Comparison of ENCODE assay signal across 9 mouse cellular contexts in genomic region chr2:167851216-167851896, GRCm38 (mm10).
A peak's percentile ranks its signal among the peaks of the same experiment; 100 is the strongest.
DNase-seq lines count a peak whose midpoint lies in the region; ATAC-seq lines count a peak whose summit lies in the region.
"Had no signal": no experiment of that assay in that cellular context is flagged by ENCODE, and none has a peak within 500 bp of the region (broad histone marks: within the 10 kb centered on the region; RNA-seq: fewer than 3 reads in every experiment).

No protein-coding gene starts in this region.

- 39% methylated on average over 11 of the region's 11 CpGs for WGBS in intestine, embryonic 15.5 days

- H3K27ac ChIP-seq in intestine, embryonic 15.5 days, result no peak overlapping the region
- H3K27ac ChIP-seq: limb, embryonic 13.5 days had no signal

- no peak for ATAC-seq in intestine, embryonic 15.5 days
- no peak for ATAC-seq in inflammation-experienced regulatory T-cells, adult 6 months

- no peak overlapping the region for H3K4me3 ChIP-seq in intestine, embryonic 15.5 days (replicated peaks)
- H3K4me3 ChIP-seq: limb, embryonic 13.5 days had no signal

- H3K4me1 ChIP-seq in intestine, embryonic 15.5 days (replicated peaks), result peaks cover 19% of the 10 kb centered on the region

- peak; percentile 63 for DNase-seq in adrenal gland, postnatal 25 days
- peak; percentile 53 to 78 for DNase-seq in gastrocnemius, postnatal 36 days
- DNase-seq in kidney, adult 9 months, result peak; percentile 86
- peak; percentile 72 for DNase-seq in lung, postnatal 25 days (ENCODE audit: low spot score)
- DNase-seq in layer of hippocampus, adult 11-12 months (ENCODE audit: low spot score), result no peak
- DNase-seq in spleen, postnatal 14 days (ENCODE audit: low spot score in 2 of 2), result no peak

- H3K27me3 ChIP-seq in intestine, embryonic 15.5 days (replicated peaks), result no peaks in the 10 kb centered on the region
- H3K27me3 ChIP-seq: limb, embryonic 13.5 days had no signal

- H3K4me2 ChIP-seq in intestine, embryonic 15.5 days (replicated peaks), result no peak overlapping the region
- H3K4me2 ChIP-seq: limb, embryonic 13.5 days had no signal

- intact Hi-C loops in gastrocnemius, postnatal 36 days (cut with DNase I), result loop anchor here (2.0 kb wide), 2 partner anchors 25 to 87 kb away; no protein-coding TSS in a partner anchor

- no peaks in the 10 kb centered on the region for H3K9me3 ChIP-seq in intestine, embryonic 15.5 days
- H3K9me3 ChIP-seq: limb, embryonic 13.5 days had no signal

- no peaks in the 10 kb centered on the region for H3K36me3 ChIP-seq in intestine, embryonic 15.5 days
- H3K36me3 ChIP-seq: limb, embryonic 13.5 days had no signal

- no peak overlapping the region for H3K9ac ChIP-seq in intestine, embryonic 15.5 days
- H3K9ac ChIP-seq: limb, embryonic 13.5 days had no signal

Comparison
In these comparisons a context has a peak if more than half of its experiments do, and no peak if none do; other contexts are left out.
1. DNase-seq: peak in adrenal gland, postnatal 25 days (single experiment), gastrocnemius, postnatal 36 days (2 of 2), kidney, adult 9 months (single experiment) and lung, postnatal 25 days (single experiment); none in layer of hippocampus, adult 11-12 months (single experiment) and spleen, postnatal 14 days (0 of 2).